Mouse (Mus musculus): Measurements from ENCODE around the gene Vtcn1. TPM values are rescaled to one million over a fixed set of nuclear protein-coding genes. Genes with fewer than 3 reads are reported as not detected.

Vtcn1 gene
- polyA plus RNA-seq, 1 experiment = 0.30 TPM

GRCm38 (mm10) chr3:100858334-100859002 is 33.2 kb downstream of the Vtcn1 start:
- H3K36me3 ChIP-seq (ENCODE audit: control insufficient read depth, insufficient read depth, low read length, poor library complexity, severe bottlenecking) = no peaks in the 10 kb centered on the region
- TF ChIP-seq EP300 (IDR thresholded peaks at IDR 0.05; ENCODE audit: insufficient read depth, low read depth, low read length) (no peak), CTCF (IDR thresholded peaks at IDR 0.05; ENCODE audit: low read depth, low read length) (no peak), POLR2A (IDR thresholded peaks at IDR 0.05; ENCODE audit: insufficient read depth, low read length) (no peak)

GRCm38 (mm10) chr3:100861307-100862303 is 36.3 kb downstream of the Vtcn1 start:
- Histone ChIP-seq H3K27me3 (ENCODE audit: control insufficient read depth, insufficient read depth, low read length, poor library complexity, severe bottlenecking) (no peaks in the 10 kb centered on the region), H3K9ac (ENCODE audit: low read depth, poor library complexity, severe bottlenecking) (no peak overlapping the region), H3K4me3 (ENCODE audit: low read depth, low read length) (no peak overlapping the region), H3K4me1 (ENCODE audit: control insufficient read depth, insufficient read depth, low read length) (no peaks in the 10 kb centered on the region), H3K27ac (ENCODE audit: insufficient read depth, low read length) (no peak overlapping the region), H3K36me3 (ENCODE audit: control insufficient read depth, insufficient read depth, low read length, poor library complexity, severe bottlenecking) (no peaks in the 10 kb centered on the region), H3K9me3 (replicated peaks; ENCODE audit: control insufficient read depth, insufficient read depth, low read length, poor library complexity, severe bottlenecking) (no peaks in the 10 kb centered on the region)
- TF ChIP-seq EP300 (IDR thresholded peaks at IDR 0.05; ENCODE audit: insufficient read depth, low read depth, low read length) (no peak), CTCF (IDR thresholded peaks at IDR 0.05; ENCODE audit: low read depth, low read length) (no peak), POLR2A (IDR thresholded peaks at IDR 0.05; ENCODE audit: insufficient read depth, low read length) (no peak)

More at GRCm38 (mm10) chr3:100858334-100859002, 33.2 kb downstream of the Vtcn1 start:
- Histone ChIP-seq H3K4me3 (ENCODE audit: low read depth, low read length) (no peak overlapping the region), H3K9me3 (replicated peaks; ENCODE audit: control insufficient read depth, insufficient read depth, low read length, poor library complexity, severe bottlenecking) (no peaks in the 10 kb centered on the region), H3K27ac (ENCODE audit: insufficient read depth, low read length) (no peak overlapping the region), H3K27me3 (ENCODE audit: control insufficient read depth, insufficient read depth, low read length, poor library complexity, severe bottlenecking) (no peaks in the 10 kb centered on the region), H3K4me1 (ENCODE audit: control insufficient read depth, insufficient read depth, low read length) (peaks cover 3% of the 10 kb centered on the region), H3K9ac (ENCODE audit: low read depth, poor library complexity, severe bottlenecking) (no peak overlapping the region)

GRCm38 (mm10) chr3:100866946-100867345 is 41.7 kb downstream of the Vtcn1 start:
- TF ChIP-seq EP300 (IDR thresholded peaks at IDR 0.05; ENCODE audit: insufficient read depth, low read depth, low read length) (no peak), POLR2A (IDR thresholded peaks at IDR 0.05; ENCODE audit: insufficient read depth, low read length) (no peak), CTCF (IDR thresholded peaks at IDR 0.05; ENCODE audit: low read depth, low read length) (no peak)
- Histone ChIP-seq H3K9ac (ENCODE audit: low read depth, poor library complexity, severe bottlenecking) (no peak overlapping the region), H3K36me3 (ENCODE audit: control insufficient read depth, insufficient read depth, low read length, poor library complexity, severe bottlenecking) (no peaks in the 10 kb centered on the region), H3K27me3 (ENCODE audit: control insufficient read depth, insufficient read depth, low read length, poor library complexity, severe bottlenecking) (no peaks in the 10 kb centered on the region), H3K27ac (ENCODE audit: insufficient read depth, low read length) (no peak overlapping the region), H3K4me3 (ENCODE audit: low read depth, low read length) (no peak overlapping the region), H3K9me3 (replicated peaks; ENCODE audit: control insufficient read depth, insufficient read depth, low read length, poor library complexity, severe bottlenecking) (no peaks in the 10 kb centered on the region), H3K4me1 (ENCODE audit: control insufficient read depth, insufficient read depth, low read length) (no peaks in the 10 kb centered on the region)

- H3K27me3 ChIP-seq (ENCODE audit: control insufficient read depth, insufficient read depth, low read length, poor library complexity, severe bottlenecking) = no peaks in the 10 kb centered on the region
- H3K9me3 ChIP-seq (replicated peaks; ENCODE audit: control insufficient read depth, insufficient read depth, low read length, poor library complexity, severe bottlenecking) = no peaks in the 10 kb centered on the region
- H3K4me3 ChIP-seq (ENCODE audit: low read depth, low read length) = no peak overlapping the region
- H3K36me3 ChIP-seq (ENCODE audit: control insufficient read depth, insufficient read depth, low read length, poor library complexity, severe bottlenecking) = no peaks in the 10 kb centered on the region
- no peak overlapping the region for H3K9ac ChIP-seq (ENCODE audit: low read depth, poor library complexity, severe bottlenecking)
- H3K27ac ChIP-seq (ENCODE audit: insufficient read depth, low read length) = no peak overlapping the region
- no peak for TF ChIP-seq EP300 (IDR thresholded peaks at IDR 0.05; ENCODE audit: insufficient read depth, low read depth, low read length)
- no peak for TF ChIP-seq POLR2A (IDR thresholded peaks at IDR 0.05; ENCODE audit: insufficient read depth, low read length)
- TF ChIP-seq CTCF (IDR thresholded peaks at IDR 0.05; ENCODE audit: low read depth, low read length) = no peak
- H3K4me1 ChIP-seq (ENCODE audit: control insufficient read depth, insufficient read depth, low read length) = no peaks in the 10 kb centered on the region
These were observed 51.8 kb downstream of the Vtcn1 start for GRCm38 (mm10) chr3:100877057-100877456.

GRCm38 (mm10) chr3:100881403-100881802 is 56.1 kb downstream of the Vtcn1 start:
- no peak overlapping the region for H3K4me3 ChIP-seq (ENCODE audit: low read depth, low read length)
- H3K36me3 ChIP-seq (ENCODE audit: control insufficient read depth, insufficient read depth, low read length, poor library complexity, severe bottlenecking) = no peaks in the 10 kb centered on the region
- H3K27me3 ChIP-seq (ENCODE audit: control insufficient read depth, insufficient read depth, low read length, poor library complexity, severe bottlenecking) = no peaks in the 10 kb centered on the region
- no peaks in the 10 kb centered on the region for H3K9me3 ChIP-seq (replicated peaks; ENCODE audit: control insufficient read depth, insufficient read depth, low read length, poor library complexity, severe bottlenecking)
- no peak overlapping the region for H3K27ac ChIP-seq (ENCODE audit: insufficient read depth, low read length)
- H3K9ac ChIP-seq (ENCODE audit: low read depth, poor library complexity, severe bottlenecking) = no peak overlapping the region
- H3K4me1 ChIP-seq (ENCODE audit: control insufficient read depth, insufficient read depth, low read length) = no peaks in the 10 kb centered on the region
- TF ChIP-seq CTCF (IDR thresholded peaks at IDR 0.05; ENCODE audit: low read depth, low read length) (no peak), EP300 (IDR thresholded peaks at IDR 0.05; ENCODE audit: insufficient read depth, low read depth, low read length) (no peak), POLR2A (IDR thresholded peaks at IDR 0.05; ENCODE audit: insufficient read depth, low read length) (no peak)
